Mouse (Mus musculus) embryonic facial prominence, embryonic 15.5 days (tissue): Measurements from ENCODE around the gene Fkbp11. TPM values are rescaled to one million over a fixed set of nuclear protein-coding genes. Genes with fewer than 3 reads are reported as not detected.

Source experiments
- ATAC-seq: fragments of 200-750 bp; cut with Nextera tagmentation; 2 replicates; pipeline ENCODE4 v1.8.0; 2017; ENCODE audit warnings: low read depth, moderate TSS enrichment; ENCODE audit not compliant: insufficient number of reproducible peaks, low FRiP score, low TSS enrichment
- H3K27ac ChIP-seq: fragments of 300-500 bp; sonication (generic); replicated peaks from 2 replicates; pipeline ENCODE4 v1.5.1; 2015; ENCODE audit warnings: mild to moderate bottlenecking, inconsistent platforms
- H3K27me3 ChIP-seq: fragments of 300-500 bp; sonication (generic); 2 replicates; pipeline ENCODE4 v1.6.1; 2015; ENCODE audit warnings: inconsistent platforms
- H3K36me3 ChIP-seq: fragments of 300-500 bp; sonication (generic); 2 replicates; pipeline ENCODE4 v1.6.1; 2015; ENCODE audit warnings: mild to moderate bottlenecking, inconsistent platforms
- H3K4me1 ChIP-seq: fragments of 300-500 bp; sonication (generic); 2 replicates; pipeline ENCODE4 v1.6.1; 2015; ENCODE audit warnings: inconsistent platforms
- H3K4me2 ChIP-seq: fragments of 300-500 bp; sonication (generic); replicated peaks from 2 replicates; pipeline ENCODE4 v1.6.1; 2015; ENCODE audit warnings: mild to moderate bottlenecking, inconsistent platforms
- H3K4me3 ChIP-seq: fragments of 300-500 bp; sonication (generic); replicated peaks from 2 replicates; pipeline ENCODE4 v1.5.1; 2015; ENCODE audit warnings: mild to moderate bottlenecking, inconsistent platforms
- H3K9ac ChIP-seq: fragments of 300-500 bp; sonication (generic); 2 replicates; pipeline ENCODE4 v1.6.1; 2015; ENCODE audit warnings: inconsistent platforms
- H3K9me3 ChIP-seq: fragments of 300-500 bp; sonication (generic); replicated peaks from 2 replicates; pipeline ENCODE4 v1.6.1; 2016; ENCODE audit warnings: inconsistent platforms
- WGBS: fragments of 180-500 bp; shearing (Covaris S2); methylation state at CpG from one replicate; pipeline ENCODE4 v1.1.7; 2015; 5-methylcytosine and 5-hydroxymethylcytosine counted together
- polyA plus RNA-seq: library from polyadenylated mRNA; unstranded; fragments of >200 nt; fragmentation: Nextera tagmentation; extraction: Ambion mirVana; gene quantifications from 2 replicates; pipeline ENCODE4 v1.2.1, GENCODE M21; 2015

Fkbp11 gene
- polyA plus RNA-seq, 1 experiment from 2014 or later = 82.8 TPM

GRCm38 (mm10) chr15:98674994-98675545 lies 52.9 kb downstream of the Fkbp11 start:
- Histone ChIP-seq H3K9ac (no peak overlapping the region), H3K4me2 (peak overlapping the region; percentile 15), H3K27me3 (peaks cover 50% of the 10 kb centered on the region), H3K4me3 (0 out of 2 replicates have a peak overlapping the region, but pooled peaks have one; percentile 42), H3K9me3 (no peaks in the 10 kb centered on the region), H3K4me1 (peaks cover 27% of the 10 kb centered on the region), H3K36me3 (no peaks in the 10 kb centered on the region), H3K27ac (no peak overlapping the region)
- WGBS = 25% methylated on average over 11 of the region's 11 CpGs
- ATAC-seq = no peak

Other genes with a start within 250 kb of the Fkbp11 start
- not detected in 2 replicates for gene Lalba, start 245.5 kb downstream of the Fkbp11 start, polyA plus RNA-seq
- gene Olfr279, start 235.8 kb downstream of the Fkbp11 start, polyA plus RNA-seq = 0.03 TPM in 1 of 2 replicates, not detected in the other
- 99.6 and 101 TPM in 2 replicates for gene Kansl2, start 193.9 kb downstream of the Fkbp11 start, polyA plus RNA-seq
- 54.7 and 57.5 TPM in 2 replicates for gene Ccnt1, start 157.3 kb downstream of the Fkbp11 start, polyA plus RNA-seq
- gene 4930415O20Rik, start 157.2 kb downstream of the Fkbp11 start, polyA plus RNA-seq = 0.43 TPM in 1 of 2 replicates, not detected in the other
- 18.1 and 19.6 TPM in 2 replicates for gene Adcy6, start 118.1 kb downstream of the Fkbp11 start, polyA plus RNA-seq
- 45.7 and 48.2 TPM in 2 replicates for gene Cacnb3, start 97.4 kb downstream of the Fkbp11 start, polyA plus RNA-seq
- 25.1 and 27.9 TPM in 2 replicates for gene Ddx23, start 65.3 kb downstream of the Fkbp11 start, polyA plus RNA-seq
- gene Rnd1, start 50.7 kb downstream of the Fkbp11 start, polyA plus RNA-seq = 0.60 and 1.1 TPM in 2 replicates
- 5.3 and 8.4 TPM in 2 replicates for gene Ccdc65, start 20.0 kb downstream of the Fkbp11 start, polyA plus RNA-seq
- 52.6 and 53.3 TPM in 2 replicates for gene Arf3, start 35.0 kb upstream of the Fkbp11 start, polyA plus RNA-seq
- gene Wnt10b, start 50.0 kb upstream of the Fkbp11 start, polyA plus RNA-seq = 6.0 and 8.0 TPM in 2 replicates
- gene Wnt1, start 61.7 kb upstream of the Fkbp11 start, polyA plus RNA-seq = 0.07 TPM in 1 of 2 replicates, not detected in the other
- 0.04 and 0.05 TPM in 2 replicates for gene Ddn, start 81.3 kb upstream of the Fkbp11 start, polyA plus RNA-seq
- 90.5 and 91.9 TPM in 2 replicates for gene Prkag1, start 103.3 kb upstream of the Fkbp11 start, polyA plus RNA-seq
- gene Kmt2d, start 143.0 kb upstream of the Fkbp11 start, polyA plus RNA-seq = 14.1 and 14.9 TPM in 2 replicates
- 13.2 and 17.3 TPM in 2 replicates for gene Rhebl1, start 166.3 kb upstream of the Fkbp11 start, polyA plus RNA-seq
- 1.7 and 2.4 TPM in 2 replicates for gene Dhh, start 170.3 kb upstream of the Fkbp11 start, polyA plus RNA-seq
- gene Lmbr1l, start 190.0 kb upstream of the Fkbp11 start, polyA plus RNA-seq = 21.7 and 22.0 TPM in 2 replicates
- gene Tuba1b, start 206.4 kb upstream of the Fkbp11 start, polyA plus RNA-seq = 1,427 and 1,514 TPM in 2 replicates
- not detected in 2 replicates for gene Gm49450, start 225.4 kb upstream of the Fkbp11 start, polyA plus RNA-seq
- 1,473 and 1,543 TPM in 2 replicates for gene Tuba1a, start 225.5 kb upstream of the Fkbp11 start, polyA plus RNA-seq